Mouse (Mus musculus): ENCODE measurements around the gene Gm10999.
"Not testable (repeated sequence)": the region's sequence is repeated elsewhere in the genome, so short reads cannot be mapped to it uniquely, and the experiment has no call there.

Gm10999 gene

DNA sequence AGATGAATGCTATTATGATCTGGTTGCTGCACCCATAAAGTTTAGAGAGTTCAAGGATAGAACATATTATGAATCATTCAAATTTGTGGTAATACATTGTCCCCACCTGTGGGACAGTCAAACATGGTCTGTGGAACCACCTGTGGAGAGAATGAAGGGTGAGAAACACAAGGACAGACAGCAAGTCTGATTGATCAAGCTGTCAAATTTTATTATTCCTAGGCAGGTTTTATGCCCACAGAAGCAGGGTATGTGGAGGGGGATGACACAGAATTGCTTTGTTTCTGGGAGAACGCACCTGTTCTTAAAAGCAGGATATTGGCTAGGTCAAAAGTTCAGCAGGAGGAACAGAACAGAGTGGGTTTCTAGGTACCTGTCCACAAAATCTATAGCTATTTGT, at the start of gene Gm10999:
Gm10999 (minus strand) TSS at position 101 of the 400 bp plus-strand sequence.
- no peak for DNase-seq (ENCODE audit: low read depth, low spot score)

DNA sequence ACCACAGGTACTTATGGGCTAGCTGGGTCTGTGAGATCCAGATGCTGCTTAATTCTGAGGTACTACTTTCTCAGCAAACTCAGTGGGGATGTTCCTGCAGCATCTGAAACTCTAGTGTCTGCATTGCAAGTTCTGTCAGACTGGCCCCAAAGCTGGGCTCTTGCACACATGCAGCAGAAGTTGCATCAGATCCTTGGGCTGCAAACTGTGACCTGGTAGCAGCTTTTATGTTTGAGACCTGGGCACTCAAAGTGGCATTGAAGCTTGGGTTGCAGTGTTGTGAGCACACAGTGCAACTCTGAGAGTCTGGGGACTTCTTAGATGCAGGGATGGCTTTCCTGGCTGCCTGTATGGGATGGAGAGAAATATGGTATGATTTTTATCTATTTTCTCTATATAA, 2.0 kb upstream of the Gm10999 start:
- DNase-seq (ENCODE audit: low read depth, low spot score), result peak; percentile 1

DNA sequence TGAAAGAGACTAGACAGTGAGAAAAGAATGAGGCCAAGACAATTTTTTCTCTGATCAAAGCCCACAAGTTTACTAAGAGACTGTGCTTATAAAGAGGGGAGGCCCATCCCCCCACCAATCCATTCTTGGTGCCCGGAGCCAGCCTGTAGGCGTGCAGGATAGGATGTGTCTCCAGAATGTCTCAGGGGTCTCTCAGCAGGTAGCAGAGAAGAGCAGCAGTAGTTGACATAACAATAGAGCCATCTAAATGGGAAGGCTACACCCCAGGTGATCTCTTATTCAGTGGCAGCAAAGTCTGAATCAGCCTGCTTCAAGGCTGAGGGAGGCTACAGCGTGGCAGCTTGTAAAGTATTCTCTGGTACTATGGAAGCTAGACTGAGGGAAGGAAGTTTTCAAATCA, 15.7 kb downstream of the Gm10999 start:
- DNase-seq (ENCODE audit: low read depth, low spot score), result not testable (repeated sequence)

All from 3T3-L1 (cell line).